Mouse (Mus musculus) myocyte (in vitro differentiated cells): ENCODE data around the gene Sept5.

Experiments used
- CEBPB ChIP-seq: IDR thresholded peaks from 2 replicates; pipeline ENCODE4 v1.6.1; 2011; ENCODE audit warnings: mild to moderate bottlenecking, moderate library complexity; ENCODE audit not compliant: poor library complexity, insufficient read depth, severe bottlenecking
- E2F4 ChIP-seq: IDR thresholded peaks from one replicate; pipeline ENCODE4 v1.6.1; 2011; ENCODE audit warnings: mild to moderate bottlenecking, control low read depth, moderate library complexity; ENCODE audit not compliant: insufficient read depth
- MYOG ChIP-seq, 3 experiments: IDR thresholded peaks; one replicate each; pipeline ENCODE4 v1.6.1; 2011; ENCODE audit warnings: control low read depth in 2 of 3, low read depth in 2 of 3, mild to moderate bottlenecking in 2 of 3; ENCODE audit not compliant: insufficient read length in 2 of 3, control insufficient read depth in 1 of 3, insufficient read depth in 1 of 3
- POLR2A ChIP-seq: IDR thresholded peaks from one replicate; pipeline ENCODE4 v1.6.1; 2011; ENCODE audit warnings: low read depth, mild to moderate bottlenecking, control low read depth, moderate library complexity; ENCODE audit not compliant: insufficient read length
- POLR2AphosphoS2 ChIP-seq: IDR thresholded peaks from one replicate; pipeline ENCODE4 v1.6.1; 2011; ENCODE audit warnings: low read depth, control low read depth; ENCODE audit not compliant: insufficient read length
- USF1 ChIP-seq: IDR thresholded peaks from one replicate; pipeline ENCODE4 v1.6.1; 2011; ENCODE audit warnings: low read depth, mild to moderate bottlenecking, control low read depth, moderate library complexity

DNA sequence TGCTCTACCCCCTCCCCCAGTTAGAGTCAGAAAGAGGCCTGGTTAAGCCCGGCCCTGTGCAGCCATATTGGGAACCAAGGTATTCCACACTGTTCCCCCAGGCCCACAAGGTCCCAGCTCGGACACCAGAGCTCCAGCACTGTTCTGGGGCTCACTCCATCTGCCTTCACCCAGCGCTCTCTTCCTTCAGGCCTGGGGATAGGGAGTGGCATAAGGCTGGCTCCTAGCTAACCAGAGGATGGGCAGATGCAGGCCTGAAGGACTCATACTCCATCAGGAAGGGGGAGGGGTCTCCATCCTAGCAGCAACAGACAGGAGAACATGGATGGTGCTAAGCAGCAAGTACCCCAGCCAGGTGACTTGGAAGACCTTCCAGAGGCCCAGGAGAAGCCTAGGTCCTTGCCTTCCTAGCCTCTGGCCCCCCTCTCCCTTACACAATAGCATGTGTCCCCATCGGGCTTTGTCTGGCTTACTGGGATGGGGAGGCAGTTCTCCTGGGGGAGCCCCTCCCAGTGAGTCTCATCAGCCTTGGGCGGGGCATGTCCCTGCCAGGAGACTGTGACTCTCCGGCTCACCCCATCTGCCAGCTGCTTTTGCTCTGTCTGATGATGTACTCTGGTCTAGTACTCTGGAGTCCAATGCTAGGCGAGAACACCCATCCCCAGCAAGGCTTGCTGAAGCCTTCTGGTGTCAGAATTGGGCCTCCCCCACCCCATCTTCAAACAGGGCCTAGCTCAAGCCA lies 1.4 kb downstream of the Sept5 start:
- TF ChIP-seq POLR2A: peak; percentile 39
- TF ChIP-seq CEBPB: no peak
- no peak for TF ChIP-seq USF1
- peak; percentile 15 for TF ChIP-seq POLR2AphosphoS2
- no peak for TF ChIP-seq E2F4
- no peak for TF ChIP-seq MYOG (IDR thresholded peaks at IDR 0.05; ENCODE audit: control insufficient read depth in 1 of 3, insufficient read depth in 1 of 3, insufficient read length in 2 of 3, low read depth in 2 of 3)
